Mouse (Mus musculus): ENCODE measurements around the gene Prdx6. TPM values are rescaled to one million over a fixed set of nuclear protein-coding genes. Genes with fewer than 3 reads are reported as not detected.
"Not testable (repeated sequence)": the region's sequence is repeated elsewhere in the genome, so short reads cannot be mapped to it uniquely, and the experiment has no call there.

Prdx6 gene
- polyA plus RNA-seq, 1 experiment from 2014 or later, result 503 TPM

DNA sequence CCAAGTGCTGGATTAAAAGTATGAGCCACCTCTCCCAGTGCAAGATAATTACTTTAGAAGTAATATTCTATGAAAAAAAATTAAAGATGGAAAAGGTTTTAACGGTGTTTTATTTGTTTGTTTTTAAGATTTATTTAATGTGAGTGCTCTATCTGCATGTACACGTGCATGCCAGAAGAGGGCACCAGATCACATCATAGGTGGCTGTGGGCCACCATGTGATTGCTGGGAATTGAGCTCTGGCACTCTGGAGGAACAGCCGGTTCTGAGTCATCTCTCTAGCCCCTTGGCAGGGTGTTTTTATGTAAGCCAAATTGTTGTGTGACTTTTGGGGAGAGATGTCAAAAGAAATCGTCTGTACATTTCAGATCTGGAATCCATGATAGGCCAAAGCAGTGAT lies 36.6 kb downstream of the Prdx6 start:
- no peak for ATAC-seq (ENCODE audit: insufficient number of reproducible peaks, insufficient read depth, low FRiP score, low TSS enrichment, low read depth)
- 24% methylated on average over 4 of the region's 4 CpGs for WGBS
- no peak overlapping the region for H3K27ac ChIP-seq

DNA sequence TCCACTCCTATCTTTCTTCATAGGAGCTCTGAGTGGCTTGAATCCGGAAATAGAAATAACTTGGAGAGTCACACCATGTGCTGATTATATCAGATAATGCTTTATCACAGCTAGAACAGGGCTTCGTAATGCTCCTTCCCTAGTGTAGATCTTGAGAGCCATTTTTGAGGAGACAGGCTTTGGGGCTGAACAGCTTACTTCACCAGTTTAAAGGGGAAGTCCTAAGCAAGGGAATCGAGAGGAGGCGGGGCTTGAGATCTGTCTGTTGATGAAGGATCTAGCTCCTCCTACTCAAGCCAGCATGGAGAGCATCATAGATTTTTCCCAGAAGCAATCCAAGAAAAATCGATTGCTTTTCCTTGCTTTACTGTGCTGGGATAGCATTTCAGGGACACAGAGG lies 51.2 kb downstream of the Prdx6 start:
- Histone ChIP-seq H3K4me3 (replicated peaks) (no peak overlapping the region), H3K4me2 (no peak overlapping the region), H3K36me3 (no peaks in the 10 kb centered on the region), H3K4me1 (replicated peaks) (no peaks in the 10 kb centered on the region), H3K27me3 (no peaks in the 10 kb centered on the region), H3K9ac (replicated peaks) (no peak overlapping the region), H3K27ac (no peak overlapping the region), H3K9me3 (no peaks in the 10 kb centered on the region)
- 72% methylated on average over 5 of the region's 5 CpGs for WGBS
- ATAC-seq (ENCODE audit: insufficient number of reproducible peaks, insufficient read depth, low FRiP score, low TSS enrichment, low read depth), result no peak

More for the DNA sequence above, 36.6 kb downstream of the Prdx6 start:
- no peak overlapping the region for H3K4me3 ChIP-seq (replicated peaks)
- H3K9ac ChIP-seq (replicated peaks), result no peak overlapping the region
- no peak overlapping the region for H3K4me2 ChIP-seq
- H3K4me1 ChIP-seq (replicated peaks), result no peaks in the 10 kb centered on the region
- no peaks in the 10 kb centered on the region for H3K27me3 ChIP-seq
- 0 out of 2 replicates have a peak, but pooled peaks cover 3% of the 10 kb centered on the region for H3K9me3 ChIP-seq
- H3K36me3 ChIP-seq, result no peaks in the 10 kb centered on the region

DNA sequence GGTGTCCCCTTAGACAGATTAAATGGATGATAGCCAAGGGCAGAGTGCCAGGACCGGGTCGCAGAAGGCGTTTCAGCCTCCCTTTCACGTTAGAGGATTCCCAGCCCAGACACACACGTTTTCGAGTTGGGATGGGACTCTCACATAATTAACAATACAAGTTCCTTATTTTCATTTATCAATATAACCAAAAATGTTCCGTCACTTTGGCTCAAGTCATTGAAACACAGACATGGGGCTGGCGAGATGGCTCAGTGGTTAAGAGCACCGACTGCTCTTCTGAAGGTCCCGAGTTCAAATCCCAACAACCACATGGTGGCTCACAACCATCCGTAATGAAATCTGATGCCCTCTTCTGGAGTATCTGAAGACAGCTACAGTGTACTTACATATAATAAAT lies 54.7 kb downstream of the Prdx6 start:
- ATAC-seq (ENCODE audit: insufficient number of reproducible peaks, insufficient read depth, low FRiP score, low TSS enrichment, low read depth); H3K27me3 ChIP-seq; H3K36me3 ChIP-seq; H3K4me1 ChIP-seq (replicated peaks); H3K9ac ChIP-seq (replicated peaks); H3K9me3 ChIP-seq: not testable (repeated sequence)
- H3K27ac ChIP-seq, result peak overlapping the region; percentile 84; the same call in 1 of the 2 replicates
- peak overlapping the region; percentile 41 for H3K4me3 ChIP-seq (replicated peaks)
- H3K4me2 ChIP-seq, result peak overlapping the region; percentile 53
- WGBS, result 55% methylated on average over 11 of the region's 11 CpGs

DNA sequence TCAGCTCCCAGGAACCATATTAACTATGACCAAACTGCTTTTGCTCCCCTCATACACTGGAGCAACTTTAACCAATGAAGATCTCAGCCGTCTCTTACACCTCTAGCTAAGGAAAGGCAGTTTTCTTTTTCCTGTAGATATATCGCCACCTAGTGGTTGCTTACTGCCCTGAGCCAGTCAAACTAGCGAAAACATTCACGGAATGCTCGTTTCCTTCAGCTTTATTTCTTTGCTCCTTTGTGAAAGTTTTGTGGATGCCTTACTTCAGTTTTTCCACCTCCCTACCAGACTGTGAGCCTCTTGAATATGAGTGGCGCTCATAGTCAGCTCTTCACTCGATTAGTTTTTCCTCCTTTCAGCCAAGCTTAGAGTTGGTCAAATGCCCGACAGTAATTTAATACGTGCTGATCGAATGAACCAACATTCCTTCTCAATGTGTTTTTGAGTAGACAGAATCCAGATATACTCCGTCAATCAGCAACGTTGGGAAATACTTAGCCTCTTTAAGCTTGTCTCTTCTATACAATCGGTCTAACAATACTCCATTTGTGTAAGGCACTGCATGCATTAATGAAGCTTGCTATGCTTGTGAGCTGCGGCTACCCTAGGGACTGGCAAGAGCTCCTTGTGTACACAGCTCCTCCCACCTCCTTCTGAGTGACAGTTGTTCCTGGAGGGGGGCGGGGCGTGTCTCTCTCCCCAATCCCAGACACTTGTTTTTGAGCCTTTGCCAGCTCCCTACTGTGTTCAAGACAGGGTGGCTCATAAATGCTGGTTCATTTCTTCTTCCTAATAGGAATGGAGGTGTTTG lies 55.3 kb downstream of the Prdx6 start:
- peak; percentile 95 for ATAC-seq (ENCODE audit: insufficient number of reproducible peaks, insufficient read depth, low FRiP score, low TSS enrichment, low read depth)
- WGBS, result under 1% methylated on average over 16 of the region's 16 CpGs
- Histone ChIP-seq H3K27ac (peak overlapping the region; percentile 84), H3K4me3 (replicated peaks) (peak overlapping the region; percentile 41), H3K9me3 (no peaks in the 10 kb centered on the region), H3K4me2 (peak overlapping the region; percentile 53), H3K9ac (replicated peaks) (peak overlapping the region; percentile 40), H3K4me1 (replicated peaks) (no peaks in the 10 kb centered on the region), H3K36me3 (no peaks in the 10 kb centered on the region), H3K27me3 (no peaks in the 10 kb centered on the region)

DNA sequence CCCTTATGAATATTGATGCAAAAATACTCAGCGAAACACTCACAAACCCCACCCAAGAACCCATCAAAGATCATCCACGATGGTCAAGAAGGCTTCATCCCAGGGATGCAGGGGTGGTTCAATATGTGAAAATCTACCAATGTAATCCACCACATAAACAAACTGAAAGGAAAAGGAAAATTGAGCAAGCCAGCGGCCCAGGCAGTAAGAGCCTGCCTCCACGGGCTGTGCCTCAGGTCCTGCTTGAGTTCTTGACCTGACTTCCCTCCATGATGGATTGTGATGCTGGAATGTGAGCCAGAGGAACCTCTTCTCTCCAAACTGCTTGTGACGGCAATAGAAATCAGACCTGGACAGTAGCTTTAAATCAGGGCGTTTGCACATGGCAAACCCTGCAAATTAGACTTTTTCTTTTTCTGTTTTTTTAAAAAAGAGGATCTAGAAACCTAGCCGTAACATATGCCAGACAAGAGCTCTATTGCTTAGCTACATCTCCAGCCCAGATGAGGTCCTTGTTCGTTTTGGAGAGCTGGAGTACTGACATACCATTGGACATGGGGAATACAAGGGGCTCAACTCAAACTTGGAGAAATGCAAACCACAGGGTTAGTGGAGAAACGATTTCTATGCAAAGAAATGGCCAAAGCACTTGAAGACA lies 60.6 kb downstream of the Prdx6 start:
- Histone ChIP-seq H3K4me2 (no peak overlapping the region), H3K27me3 (no peaks in the 10 kb centered on the region), H3K9ac (replicated peaks) (no peak overlapping the region), H3K36me3 (no peaks in the 10 kb centered on the region), H3K4me1 (replicated peaks) (no peaks in the 10 kb centered on the region), H3K9me3 (peaks cover 5% of the 10 kb centered on the region; the same call in 1 of the 2 replicates), H3K4me3 (replicated peaks) (no peak overlapping the region), H3K27ac (no peak overlapping the region)
- 77% methylated on average over 9 of the region's 9 CpGs for WGBS
- ATAC-seq (ENCODE audit: insufficient number of reproducible peaks, insufficient read depth, low FRiP score, low TSS enrichment, low read depth), result no peak

Other genes starting within 250 kb of the Prdx6 start
- 8.5 and 11.1 TPM in 2 replicates for gene Zbtb37, start 216.4 kb downstream of the Prdx6 start, polyA plus RNA-seq (2016; fragmentation: Nextera tagmentation; extraction: Ambion mirVana)
- 35.7 and 37.5 TPM in 2 replicates for gene Dars2, start 180.6 kb downstream of the Prdx6 start, polyA plus RNA-seq (2016; fragmentation: Nextera tagmentation; extraction: Ambion mirVana)
- gene Cenpl, start 180.5 kb downstream of the Prdx6 start, polyA plus RNA-seq (2016; fragmentation: Nextera tagmentation; extraction: Ambion mirVana), result 40.4 and 40.7 TPM in 2 replicates
- gene Klhl20, start 119.7 kb downstream of the Prdx6 start, polyA plus RNA-seq (2016; fragmentation: Nextera tagmentation; extraction: Ambion mirVana), result 18.0 and 19.5 TPM in 2 replicates
- gene Ankrd45, start 108.5 kb downstream of the Prdx6 start, polyA plus RNA-seq (2016; fragmentation: Nextera tagmentation; extraction: Ambion mirVana), result 3.5 and 3.7 TPM in 2 replicates
- gene Tex50, start 91.9 kb downstream of the Prdx6 start, polyA plus RNA-seq (2016; fragmentation: Nextera tagmentation; extraction: Ambion mirVana), result 0.18 and 0.23 TPM in 2 replicates
- gene Tnfsf4, start 144.2 kb upstream of the Prdx6 start, polyA plus RNA-seq (2016; fragmentation: Nextera tagmentation; extraction: Ambion mirVana), result not detected in 2 replicates
- not detected in 2 replicates for gene Tnfsf18, start 243.4 kb upstream of the Prdx6 start, polyA plus RNA-seq (2016; fragmentation: Nextera tagmentation; extraction: Ambion mirVana)